Mouse (Mus musculus) kidney, adult 2 months (tissue): ENCODE data around the gene Hist1h2af. TPM values are rescaled to one million over a fixed set of nuclear protein-coding genes. Genes with fewer than 3 reads are reported as not detected.
A peak's percentile ranks its signal among the peaks of the same experiment; 100 is the strongest.
"Not testable (repeated sequence)": the region's sequence is repeated elsewhere in the genome, so short reads cannot be mapped to it uniquely, and the experiment has no call there.

Experiments used
- DNase-seq: peaks from one replicate; pipeline ENCODE4 v3.0.0; 2021
- H3K27ac ChIP-seq: fragments of 200-500 bp; 2 replicates; pipeline ENCODE4 v1.5.1; 2012; ENCODE audit warnings: low read depth, low read length, control low read depth, inconsistent platforms; ENCODE audit not compliant: insufficient read depth
- H3K27me3 ChIP-seq: fragments of 200-500 bp; replicated peaks from 2 replicates; pipeline ENCODE4 v1.6.1; 2012; ENCODE audit warnings: mild to moderate bottlenecking, moderate library complexity, low read length, inconsistent platforms; ENCODE audit not compliant: control insufficient read depth, insufficient read depth
- H3K36me3 ChIP-seq: fragments of 200-500 bp; 2 replicates; pipeline ENCODE4 v1.6.1; 2012; ENCODE audit warnings: mild to moderate bottlenecking, moderate library complexity, low read length, inconsistent platforms; ENCODE audit not compliant: control insufficient read depth, insufficient read depth
- H3K4me1 ChIP-seq: fragments of 200-500 bp; 2 replicates; pipeline ENCODE4 v1.6.1; 2011; ENCODE audit warnings: low read length; ENCODE audit not compliant: control insufficient read depth, insufficient read depth
- H3K4me3 ChIP-seq: fragments of 200-500 bp; 2 replicates; pipeline ENCODE4 v1.5.1; 2011; ENCODE audit warnings: mild to moderate bottlenecking, low read depth, low read length, control low read depth; ENCODE audit not compliant: insufficient read depth
- CTCF ChIP-seq: fragments of 200-500 bp; conservative IDR thresholded peaks from 2 replicates; pipeline ENCODE4 v1.5.1; 2011; ENCODE audit warnings: low read depth, mild to moderate bottlenecking, control low read depth, low read length, moderate library complexity, mixed read lengths; ENCODE audit not compliant: insufficient read depth, insufficient read length
- POLR2A ChIP-seq: fragments of 200-500 bp; IDR thresholded peaks from one replicate; pipeline ENCODE4 v1.6.1; 2011; ENCODE audit warnings: low read depth, low read length, control low read depth
- WGBS: fragments of 180-500 bp; shearing (Covaris S2); methylation state at CpG from one replicate; pipeline ENCODE4 v1.1.7; 2018; 5-methylcytosine and 5-hydroxymethylcytosine counted together
- polyA plus RNA-seq: library from polyadenylated mRNA; depleted of rRNA; stranded (reverse); fragments of >200 nt; gene quantifications from 2 replicates; pipeline ENCODE4 v1.2.3, GENCODE M21; 2012

Gene Hist1h2af
- polyA plus RNA-seq, 1 experiment, result 4.3 TPM

- 55% methylated on average over 2 of the region's 2 CpGs for WGBS
- peaks cover 2% of the 10 kb centered on the region; the same call in 1 of the 2 replicates for H3K27me3 ChIP-seq
- DNase-seq, result no peak
- no peaks in the 10 kb centered on the region for H3K36me3 ChIP-seq
- H3K4me1 ChIP-seq, result no peaks in the 10 kb centered on the region; the same call in 1 of the 2 replicates
- no peak overlapping the region for H3K27ac ChIP-seq
- no peak overlapping the region for H3K4me3 ChIP-seq
- TF ChIP-seq CTCF (no peak), POLR2A (no peak)
Observed at GRCm38 (mm10) chr13:23572218-23573033, 38.7 kb downstream of the Hist1h2af start.

- not testable (repeated sequence) for H3K27ac ChIP-seq
Observed at GRCm38 (mm10) chr13:23573034-23573897, 39.6 kb downstream of the Hist1h2af start.

GRCm38 (mm10) chr13:23573898-23574524 is 40.3 kb downstream of the Hist1h2af start, which contains the start of the genes Hist1h2bf and Hist1h2ad:
TSS of gene Hist1h2bf (minus strand) at chr13:23574196.
TSS of gene Hist1h2ad (plus strand) at chr13:23574381.
- DNase-seq, result peak; percentile 90
- H3K36me3 ChIP-seq, H3K4me1 ChIP-seq, H3K27me3 ChIP-seq, H3K27ac ChIP-seq: not testable (repeated sequence)
- peak within 1 kb of the TSS; percentile 26; the same call in 1 of the 2 replicates for H3K4me3 ChIP-seq
- WGBS, result 4% methylated on average over 42 of the region's 42 CpGs

More at GRCm38 (mm10) chr13:23573034-23573897, 39.6 kb downstream of the Hist1h2af start:
- H3K27me3 ChIP-seq, H3K4me1 ChIP-seq, DNase-seq, H3K36me3 ChIP-seq: not testable (repeated sequence)
- H3K4me3 ChIP-seq, result 0 out of 2 replicates have a peak overlapping the region, but pooled peaks have one; percentile 26
- 21% methylated on average over 20 of the region's 20 CpGs for WGBS

- not testable (repeated sequence) for H3K36me3 ChIP-seq, H3K27me3 ChIP-seq, H3K4me1 ChIP-seq, DNase-seq, H3K27ac ChIP-seq
- 9% methylated on average over 11 of the region's 39 CpGs for WGBS
- H3K4me3 ChIP-seq, result peak overlapping the region; percentile 8; the same call in 1 of the 2 replicates
Observed at GRCm38 (mm10) chr13:23574546-23575170, 41.0 kb downstream of the Hist1h2af start.

DNA sequence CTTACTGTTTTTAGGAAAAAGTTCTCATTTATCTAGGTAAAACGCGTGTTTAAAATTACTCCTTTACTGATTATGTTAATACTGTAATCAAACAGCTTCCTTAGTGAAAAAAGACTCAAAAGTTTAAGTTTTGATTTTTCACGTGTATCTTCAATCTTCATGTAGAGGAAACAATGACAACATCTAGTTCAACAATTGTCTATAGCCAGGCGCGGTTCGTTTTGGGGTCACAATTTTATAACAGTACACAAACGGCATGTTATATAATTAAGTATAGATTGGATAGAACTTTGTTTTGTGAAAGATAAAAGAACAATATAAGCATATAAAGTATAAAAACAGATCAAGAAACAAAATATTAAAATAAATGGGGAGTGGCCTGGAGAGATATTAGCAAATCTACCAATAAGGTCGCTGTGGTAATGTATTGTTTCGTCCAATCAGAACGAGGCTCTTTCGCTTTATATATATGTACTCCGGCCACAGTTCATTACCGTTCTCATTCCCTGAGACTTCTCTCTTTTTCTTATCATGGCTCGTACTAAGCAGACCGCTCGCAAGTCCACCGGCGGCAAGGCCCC is 41.7 kb downstream of the Hist1h2af start, which contains the start of gene Hist1h3d:
Hist1h3d (plus strand) TSS at position 493 of the 581 bp plus-strand sequence.
- Histone ChIP-seq H3K36me3 (no peaks in the 10 kb centered on the region), H3K4me3 (peak within 1 kb of the TSS; percentile 37; the same call in 1 of the 2 replicates), H3K27ac (no peak within 1 kb of the TSS), H3K4me1 (no peaks in the 10 kb centered on the region; the same call in 1 of the 2 replicates), H3K27me3 (peaks cover 2% of the 10 kb centered on the region; the same call in 1 of the 2 replicates)
- WGBS, result 5% methylated on average over 18 of the region's 18 CpGs
- DNase-seq, result peak; percentile 52
- TF ChIP-seq CTCF (no peak), POLR2A (no peak)

GRCm38 (mm10) chr13:23575864-23576313 is 42.2 kb downstream of the Hist1h2af start:
- H3K4me1 ChIP-seq, H3K27me3 ChIP-seq, H3K27ac ChIP-seq, DNase-seq, H3K36me3 ChIP-seq: not testable (repeated sequence)
- peak overlapping the region; percentile 37; the same call in 1 of the 2 replicates for H3K4me3 ChIP-seq
- 10% methylated on average over 12 of the region's 40 CpGs for WGBS
